Mouse (Mus musculus) cerebellum, postnatal 10 days (tissue): ENCODE results near the gene Dusp5.
A peak's percentile ranks its signal among the peaks of the same experiment; 100 is the strongest.
"Not testable (repeated sequence)": the region's sequence is repeated elsewhere in the genome, so short reads cannot be mapped to it uniquely, and the experiment has no call there.

ENCODE experiments used
- DNase-seq, 2 experiments: peaks; one replicate each; pipeline ENCODE4 v3.0.0; 2021; ENCODE audit warnings: mixed read lengths in 2 of 2

Gene Dusp5

GRCm38 (mm10) chr19:53577025-53577800 is 48.3 kb downstream of the Dusp5 start:
- DNase-seq, result peak in 1 of 2 experiments; percentile 42

- DNase-seq, result peak; percentile 86 to 89
These were observed 49.8 kb downstream of the Dusp5 start for GRCm38 (mm10) chr19:53578597-53579252.

- DNase-seq, result not testable (repeated sequence)
These were observed 51.4 kb downstream of the Dusp5 start for GRCm38 (mm10) chr19:53580271-53580670.

- not testable (repeated sequence) for DNase-seq
These were observed 58.8 kb downstream of the Dusp5 start for GRCm38 (mm10) chr19:53587686-53588085.

- DNase-seq, result not testable (repeated sequence)
These were observed 60.1 kb downstream of the Dusp5 start, which contains the start of gene Nutf2-ps1 for GRCm38 (mm10) chr19:53588968-53589367. Gene Nutf2-ps1, minus strand, starts transcription at chr19:53589068.
